Mouse (Mus musculus): ENCODE data around the gene Pth2.
"Not testable (repeated sequence)": the region's sequence is repeated elsewhere in the genome, so short reads cannot be mapped to it uniquely, and the experiment has no call there.

Pth2 gene

GRCm38 (mm10) chr7:45180896-45181477 lies at the start of gene Pth2:
Gene Pth2 (plus strand): TSS chr7:45180995.
- no peak for DNase-seq

DNA sequence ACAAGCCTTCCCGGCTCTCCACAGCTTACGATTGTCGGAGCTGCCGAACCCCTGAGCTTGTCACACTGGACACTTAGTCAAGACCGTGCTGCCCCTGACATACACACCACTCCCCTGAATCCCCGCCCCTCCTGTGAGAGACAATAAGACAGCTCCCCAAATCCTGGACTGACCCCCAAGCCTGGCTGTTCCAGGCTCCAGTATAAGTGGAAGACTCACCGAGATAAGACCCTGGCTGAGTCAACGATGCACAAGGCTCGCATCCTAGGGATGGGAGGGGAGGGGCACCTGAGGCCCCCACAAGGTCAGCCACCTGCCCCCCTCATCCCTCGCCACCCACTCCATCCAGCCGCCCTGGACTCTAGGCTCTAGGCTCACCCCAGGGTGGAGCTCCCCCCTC lies 48.9 kb upstream of the Pth2 start:
- DNase-seq: no peak

- DNase-seq: no peak
Observed at GRCm38 (mm10) chr7:45133446-45134159, 47.2 kb upstream of the Pth2 start.

DNA sequence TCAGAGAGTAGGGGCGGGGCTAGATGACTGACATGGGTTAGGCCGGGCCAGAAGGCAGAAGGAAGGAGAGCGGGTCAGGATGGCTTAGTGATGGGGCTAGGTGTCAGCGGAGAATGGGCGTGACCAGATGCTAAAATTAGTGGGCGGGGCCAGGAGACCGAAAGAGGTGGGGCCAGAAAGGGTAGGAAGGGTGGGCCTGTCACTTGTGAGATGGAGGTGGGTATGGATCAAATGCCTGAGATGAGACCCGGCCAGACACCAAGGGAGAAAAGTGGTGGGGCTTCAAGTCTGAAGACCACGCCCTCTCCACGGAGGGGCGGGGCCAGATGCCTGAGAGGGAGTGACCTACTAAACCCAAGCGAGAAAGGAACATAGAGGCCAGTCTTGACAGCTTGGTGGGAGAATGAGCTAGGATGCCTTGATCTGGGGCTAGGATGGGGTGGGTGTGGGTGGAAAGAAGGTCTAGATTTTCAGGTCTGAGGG lies 46.2 kb upstream of the Pth2 start:
- peak; percentile 45 to 61 for DNase-seq

- no peak for DNase-seq
Observed at GRCm38 (mm10) chr7:45135370-45135769, 45.4 kb upstream of the Pth2 start.

- DNase-seq: peak; percentile 93 to 95
Observed at GRCm38 (mm10) chr7:45135993-45136567, 44.7 kb upstream of the Pth2 start, which contains the start of the genes Gm45713 and Flt3l. Gene Gm45713 (minus strand): TSS chr7:45136231. Gene Flt3l (minus strand): TSS chr7:45136432.

- no peak for DNase-seq
Observed at GRCm38 (mm10) chr7:45137171-45138006, 43.4 kb upstream of the Pth2 start.

- DNase-seq: no peak
Observed at GRCm38 (mm10) chr7:45138403-45138802, 42.4 kb upstream of the Pth2 start.

DNA sequence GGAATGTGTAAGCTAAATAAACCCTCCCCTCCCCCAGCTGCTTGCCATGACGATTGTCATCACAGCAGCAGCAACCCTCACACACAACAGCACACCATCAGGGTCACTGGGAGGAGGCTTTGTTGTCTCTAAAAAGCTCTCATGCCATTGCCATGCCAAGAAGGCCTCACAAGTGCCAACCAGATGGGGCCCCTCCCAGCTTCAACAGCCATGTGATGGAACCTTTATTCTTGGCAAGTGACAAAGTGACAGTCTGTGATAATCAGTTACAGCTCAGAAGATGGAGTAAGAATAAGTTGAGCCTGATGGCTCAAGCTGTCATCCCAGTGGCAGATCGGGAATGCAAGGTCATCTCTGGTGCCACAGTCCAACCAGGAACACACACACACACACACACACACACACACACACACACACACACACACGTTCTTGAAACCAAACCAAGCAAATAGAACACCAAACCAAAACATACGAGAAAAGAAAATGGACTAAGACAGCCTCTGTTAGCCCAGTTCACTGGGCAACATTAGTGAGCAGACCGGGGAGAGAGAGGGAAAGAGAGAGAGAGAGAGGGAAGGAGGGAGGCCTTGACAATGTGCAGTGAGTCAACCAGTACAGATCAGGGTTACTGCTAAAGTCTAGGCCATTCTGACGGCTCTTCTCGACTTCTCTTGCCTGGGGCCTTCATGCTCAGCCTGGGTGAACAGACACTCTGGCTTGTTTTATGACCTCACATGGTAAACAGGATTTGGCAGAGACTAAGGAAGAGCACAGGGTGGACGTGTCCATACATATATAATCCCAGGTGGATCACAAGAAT lies 40.7 kb upstream of the Pth2 start:
- no peak for DNase-seq

DNA sequence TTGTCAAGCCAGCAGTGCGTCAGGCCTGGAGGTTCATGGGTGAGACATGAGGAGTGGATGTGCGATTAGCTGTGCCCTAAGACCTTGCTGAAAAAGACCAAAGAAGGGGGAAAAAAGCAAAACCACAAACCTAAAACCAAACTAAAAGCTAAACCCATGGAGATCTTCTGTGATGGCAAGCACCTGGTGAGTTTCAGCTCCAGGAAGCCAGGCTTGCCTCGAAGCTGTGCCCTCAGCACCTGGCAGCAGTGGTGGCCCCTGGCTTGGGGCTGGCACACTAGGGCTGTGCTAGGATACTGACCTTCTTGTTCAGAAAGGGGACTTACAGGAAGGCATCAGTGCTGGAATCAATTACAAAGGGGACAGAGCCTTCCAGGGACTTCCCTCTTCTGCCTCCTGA lies 39.5 kb upstream of the Pth2 start:
- no peak for DNase-seq

DNA sequence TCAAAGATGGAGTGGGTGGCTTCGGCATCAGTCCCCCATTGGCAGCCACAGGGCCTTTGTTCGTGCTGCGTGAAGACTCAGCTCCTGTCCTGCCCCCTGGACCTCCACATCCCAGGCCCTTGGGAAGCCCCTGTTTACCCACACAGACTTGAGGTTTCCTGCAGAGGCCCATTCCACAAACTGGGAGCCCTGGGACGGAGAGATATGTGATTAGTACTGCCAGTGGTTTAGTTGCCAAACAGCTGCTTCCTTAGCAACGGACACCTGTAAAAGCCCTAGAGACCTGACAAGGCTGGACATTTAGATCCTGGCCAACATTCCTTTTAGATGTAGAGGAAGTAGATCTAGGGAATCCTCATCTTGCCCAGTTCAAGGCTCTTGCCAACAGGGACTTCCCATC lies 38.9 kb upstream of the Pth2 start:
- DNase-seq: no peak

GRCm38 (mm10) chr7:45144368-45145174 lies 36.2 kb upstream of the Pth2 start:
- no peak for DNase-seq

- no peak for DNase-seq
Observed at GRCm38 (mm10) chr7:45145460-45145859, 35.3 kb upstream of the Pth2 start.

DNA sequence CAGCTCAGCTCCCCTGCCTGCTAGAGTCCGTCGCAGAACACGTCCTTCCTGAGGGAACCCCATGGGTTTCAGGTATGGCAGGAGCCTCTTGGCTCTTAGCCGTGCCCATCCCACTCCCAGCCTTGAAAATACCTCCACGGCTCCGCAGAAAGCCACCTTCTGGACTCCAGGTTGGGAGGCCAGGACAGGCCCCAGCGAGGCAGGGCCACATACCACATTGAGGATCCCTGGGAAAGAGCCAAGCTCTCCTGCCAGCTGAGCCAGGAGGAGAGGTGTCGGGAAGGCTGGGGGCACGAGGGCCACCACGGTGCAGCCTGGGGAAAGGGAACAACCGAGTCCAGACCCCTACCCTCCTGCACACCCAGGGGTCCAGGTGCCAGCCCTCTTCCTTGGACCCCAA lies 33.5 kb upstream of the Pth2 start:
- peak; percentile 46 to 73 for DNase-seq

DNA sequence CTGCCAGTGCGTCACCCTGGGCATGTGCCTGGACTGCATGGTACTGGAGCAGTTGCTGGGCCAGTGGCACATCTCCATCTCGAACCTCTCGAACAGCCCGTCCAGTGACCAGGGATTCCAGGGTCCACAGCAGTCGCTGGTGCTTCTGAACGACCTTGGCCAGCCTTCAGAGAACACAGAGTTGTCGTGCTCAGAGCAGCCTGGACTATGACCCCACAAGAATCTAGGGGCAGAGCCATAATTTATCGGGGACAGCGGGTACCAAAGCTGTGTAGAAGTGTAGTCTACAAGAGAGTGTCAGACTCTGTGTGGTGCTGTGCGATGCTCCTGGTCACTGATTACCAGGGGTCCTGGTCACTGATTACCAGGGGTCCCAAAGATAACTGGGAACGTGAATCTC lies 32.9 kb upstream of the Pth2 start:
- DNase-seq: peak; percentile 53 to 83

- no peak for DNase-seq
Observed at GRCm38 (mm10) chr7:45148534-45149098, 32.2 kb upstream of the Pth2 start.

- DNase-seq: peak; percentile 39 to 73
Observed at GRCm38 (mm10) chr7:45149545-45149944, 31.2 kb upstream of the Pth2 start.

- no peak for DNase-seq
Observed at GRCm38 (mm10) chr7:45150321-45150720, 30.5 kb upstream of the Pth2 start.

GRCm38 (mm10) chr7:45151303-45151702 lies 29.5 kb upstream of the Pth2 start:
- DNase-seq: peak; percentile 38 to 71

- not testable (repeated sequence) for DNase-seq
Observed at GRCm38 (mm10) chr7:45153052-45153451, 27.7 kb upstream of the Pth2 start.

- no peak for DNase-seq
Observed at GRCm38 (mm10) chr7:45153586-45153985, 27.2 kb upstream of the Pth2 start.
